ENCODE assay signal across 26 mouse cellular contexts in the genomic region with DNA sequence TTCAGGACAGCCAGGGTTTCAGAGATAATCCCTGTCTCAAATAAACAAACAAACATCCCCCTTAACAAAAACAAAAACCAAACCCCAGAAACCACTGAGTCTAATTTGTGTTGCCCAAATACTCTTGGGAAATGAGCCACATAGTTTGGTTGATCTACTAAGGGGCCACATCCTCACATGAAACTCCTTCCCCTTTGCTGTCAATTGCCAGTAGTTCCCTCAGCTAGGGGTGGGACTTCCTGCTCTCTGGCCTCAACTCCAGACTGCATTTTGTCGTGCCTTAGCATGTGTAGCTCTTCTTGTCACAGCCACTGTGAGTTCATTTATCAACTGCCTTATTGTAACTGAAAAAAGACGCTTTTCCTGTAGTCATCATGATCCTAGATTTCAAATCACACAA. TPM values are rescaled to one million over a fixed set of nuclear protein-coding genes. Genes with fewer than 3 reads are reported as not detected.
A peak's percentile ranks its signal among the peaks of the same experiment; 100 is the strongest.
DNase-seq lines count a peak whose midpoint lies in the region; ATAC-seq and TF ChIP-seq lines count a peak whose summit lies in the region.
"Had no signal": no experiment of that assay in that cellular context is flagged by ENCODE, and none has a peak within 500 bp of the region (broad histone marks: within the 10 kb centered on the region; RNA-seq: fewer than 3 reads in every experiment).

No protein-coding gene starts in this region.

- H3K9ac ChIP-seq in intestine, embryonic 14.5 days (ENCODE audit: low read length) = no peak overlapping the region
- H3K9ac ChIP-seq in intestine, postnatal 0 days (ENCODE audit: low read depth, low read length) = no peak overlapping the region
- H3K9ac ChIP-seq: embryonic facial prominence, embryonic 12.5 days; forebrain, embryonic 12.5 days; forebrain, postnatal 0 days; hindbrain, embryonic 12.5 days had no signal

- H3K9me3 ChIP-seq in intestine, embryonic 14.5 days (ENCODE audit: control insufficient read depth, low read length) = no peaks in the 10 kb centered on the region
- H3K9me3 ChIP-seq in intestine, postnatal 0 days (ENCODE audit: control insufficient read depth) = no peaks in the 10 kb centered on the region
- no peaks in the 10 kb centered on the region for H3K9me3 ChIP-seq in limb, embryonic 10.5 days (replicated peaks)
- H3K9me3 ChIP-seq: embryonic facial prominence, embryonic 12.5 days; forebrain, embryonic 12.5 days; G1E; heart, embryonic 10.5 days; hindbrain, embryonic 12.5 days had no signal

- H3K36me3 ChIP-seq in intestine, embryonic 14.5 days (ENCODE audit: control insufficient read depth, insufficient read depth, low read length) = no peaks in the 10 kb centered on the region
- H3K36me3 ChIP-seq in intestine, postnatal 0 days (ENCODE audit: control insufficient read depth, insufficient read depth) = no peaks in the 10 kb centered on the region
- no peaks in the 10 kb centered on the region for H3K36me3 ChIP-seq in limb, embryonic 10.5 days
- H3K36me3 ChIP-seq: embryonic facial prominence, embryonic 12.5 days; forebrain, embryonic 12.5 days; G1E; heart, embryonic 10.5 days; hindbrain, embryonic 12.5 days had no signal

- H3K4me2 ChIP-seq in intestine, embryonic 14.5 days (ENCODE audit: low read length) = no peak overlapping the region
- H3K4me2 ChIP-seq in intestine, postnatal 0 days (replicated peaks; ENCODE audit: low read depth) = no peak overlapping the region
- H3K4me2 ChIP-seq: embryonic facial prominence, embryonic 12.5 days; forebrain, embryonic 12.5 days; hindbrain, embryonic 12.5 days had no signal

- no peak overlapping the region for H3K4me3 ChIP-seq in intestine, embryonic 14.5 days (ENCODE audit: low read depth, low read length)
- H3K4me3 ChIP-seq in intestine, postnatal 0 days (ENCODE audit: low read depth, low read length) = no peak overlapping the region
- no peak overlapping the region for H3K4me3 ChIP-seq in limb, embryonic 10.5 days
- H3K4me3 ChIP-seq: embryonic facial prominence, embryonic 12.5 days; forebrain, embryonic 12.5 days; heart, embryonic 10.5 days; hindbrain, embryonic 12.5 days had no signal

- no peak overlapping the region for H3K27ac ChIP-seq in intestine, embryonic 14.5 days (ENCODE audit: low read depth)
- H3K27ac ChIP-seq in intestine, postnatal 0 days (ENCODE audit: low read depth, low read length) = no peak overlapping the region
- no peak overlapping the region for H3K27ac ChIP-seq in limb, embryonic 10.5 days
- H3K27ac ChIP-seq: embryonic facial prominence, embryonic 12.5 days; forebrain, embryonic 12.5 days; heart, embryonic 10.5 days; hindbrain, embryonic 12.5 days had no signal

- DNase-seq in intestine, embryonic 14.5 days (ENCODE audit: low spot score) = peak; percentile 18
- peak; percentile 11 for DNase-seq in ES-CJ7 (ENCODE audit: low read depth, low spot score)
- no peak for DNase-seq in right cerebral cortex, postnatal 25 days
- no peak for DNase-seq in limb, embryonic 10.5 days (ENCODE audit: low spot score)
- DNase-seq: adrenal gland, adult 2 months; adrenal gland, postnatal 25 days; cerebellum, adult 18-20 months; cerebellum, postnatal 10 days; embryo, embryonic 11 days; forebrain, postnatal 0 days; gastrocnemius, postnatal 14 days; heart, postnatal 10 days; heart, postnatal 4 days had no signal

- WGBS in intestine, embryonic 14.5 days = 55% methylated on average over 2 of the region's 2 CpGs
- 62% methylated on average over 2 of the region's 2 CpGs for WGBS in intestine, postnatal 0 days
- 71% methylated on average over 2 of the region's 2 CpGs for WGBS in limb, embryonic 10.5 days

- H3K4me1 ChIP-seq in intestine, embryonic 14.5 days (replicated peaks; ENCODE audit: control insufficient read depth, insufficient read depth, low read length) = no peaks in the 10 kb centered on the region
- H3K4me1 ChIP-seq in intestine, postnatal 0 days (replicated peaks; ENCODE audit: control insufficient read depth, insufficient read depth, low read length) = no peaks in the 10 kb centered on the region
- H3K4me1 ChIP-seq in limb, embryonic 10.5 days = no peaks in the 10 kb centered on the region
- H3K4me1 ChIP-seq: embryonic facial prominence, embryonic 12.5 days; forebrain, embryonic 12.5 days; heart, embryonic 10.5 days had no signal

- H3K27me3 ChIP-seq in intestine, embryonic 14.5 days (replicated peaks; ENCODE audit: control insufficient read depth, insufficient read depth, low read length) = no peaks in the 10 kb centered on the region
- H3K27me3 ChIP-seq in intestine, postnatal 0 days (replicated peaks; ENCODE audit: control insufficient read depth, insufficient read depth, low read length) = no peaks in the 10 kb centered on the region
- no peaks in the 10 kb centered on the region for H3K27me3 ChIP-seq in limb, embryonic 10.5 days (ENCODE audit: low read depth, poor library complexity, severe bottlenecking)
- H3K27me3 ChIP-seq: embryonic facial prominence, embryonic 12.5 days; forebrain, embryonic 12.5 days; hindbrain, embryonic 12.5 days had no signal

- no peak for ATAC-seq in intestine, embryonic 14.5 days (replicated peaks; ENCODE audit: low FRiP score, low TSS enrichment, low read depth)
- no peak for ATAC-seq in intestine, postnatal 0 days
- 0 out of 2 replicates have a peak, but pooled peaks have one; percentile 47 for ATAC-seq in common myeloid progenitor, adult 5-6 weeks (replicated peaks; ENCODE audit: low read depth, poor library complexity, severe bottlenecking)
- peak; percentile 81 for ATAC-seq in monocyte, adult 5-6 weeks (replicated peaks; ENCODE audit: insufficient number of reproducible peaks, low FRiP score, low TSS enrichment, poor library complexity, severe bottlenecking)
- ATAC-seq: forebrain, postnatal 0 days; hindbrain, embryonic 16.5 days; inflammation-experienced regulatory T-cells, adult 6 months had no signal

- TF ChIP-seq CTCF in intestine, postnatal 0 days (IDR thresholded peaks at IDR 0.05; ENCODE audit: low read depth) = no peak

RNA-seq across cellular contexts. Expression of a gene that starts 19.0 kb away (rescaled TPM):
- polyA plus RNA-seq in intestine, embryonic 14.5 days (2014; fragmentation: Nextera tagmentation; extraction: Ambion mirVana) = 0.31 and 0.47 TPM in 2 replicates
- 1.6 TPM in 2 replicates for polyA plus RNA-seq in intestine, postnatal 0 days (2015; fragmentation: Nextera tagmentation; extraction: Ambion mirVana)
- 3.0 and 4.1 TPM in 2 replicates for total RNA-seq in common myeloid progenitor, adult 5-6 weeks (2017)
- 189 to 316 TPM (median 230 TPM) in 3 replicates for total RNA-seq in monocyte, adult 5-6 weeks (2017)
- not detected in 2 replicates for polyA plus RNA-seq in limb, embryonic 10.5 days (2016; fragmentation: Nextera tagmentation; extraction: Ambion mirVana)
- polyA plus RNA-seq: embryonic facial prominence, embryonic 12.5 days; G1E had no signal

RNA-seq across cellular contexts. Expression of a gene that starts 43.9 kb away (rescaled TPM):
- 0.11 TPM in 1 of 2 replicates, not detected in the other for polyA plus RNA-seq in intestine, embryonic 14.5 days (2014; fragmentation: Nextera tagmentation; extraction: Ambion mirVana)
- polyA plus RNA-seq in intestine, postnatal 0 days (2015; fragmentation: Nextera tagmentation; extraction: Ambion mirVana) = not detected in 2 replicates
- total RNA-seq in common myeloid progenitor, adult 5-6 weeks (2017) = 0.34 TPM in 1 of 2 replicates, not detected in the other
- total RNA-seq in monocyte, adult 5-6 weeks (2017) = 2.1 to 7.5 TPM (median 5.6 TPM) in 3 replicates
- polyA plus RNA-seq in limb, embryonic 10.5 days (2016; fragmentation: Nextera tagmentation; extraction: Ambion mirVana) = not detected in 2 replicates
- total RNA-seq: adrenal gland, postnatal 25 days; G1E; gastrocnemius, postnatal 14 days; heart, postnatal 10 days had no signal
- polyA plus RNA-seq: embryonic facial prominence, embryonic 12.5 days; forebrain, embryonic 12.5 days; heart, embryonic 10.5 days; hindbrain, embryonic 12.5 days; hindbrain, embryonic 16.5 days had no signal

RNA-seq across cellular contexts. Expression of a gene that starts 47.8 kb away (rescaled TPM):
- polyA plus RNA-seq in intestine, embryonic 14.5 days (2014; fragmentation: Nextera tagmentation; extraction: Ambion mirVana) = 0.04 TPM in 1 of 2 replicates, not detected in the other
- polyA plus RNA-seq in intestine, postnatal 0 days (2015; fragmentation: Nextera tagmentation; extraction: Ambion mirVana) = not detected in 2 replicates
- total RNA-seq in common myeloid progenitor, adult 5-6 weeks (2017) = not detected in 2 replicates
- total RNA-seq in monocyte, adult 5-6 weeks (2017) = 33.7 to 34.7 TPM in 2 of 3 replicates, not detected in the other
- not detected in 2 replicates for polyA plus RNA-seq in limb, embryonic 10.5 days (2016; fragmentation: Nextera tagmentation; extraction: Ambion mirVana)
- total RNA-seq: adrenal gland, adult 2 months; adrenal gland, postnatal 25 days; forebrain, postnatal 0 days; G1E; gastrocnemius, adult 18-20 months; gastrocnemius, postnatal 14 days; heart, postnatal 10 days; heart, postnatal 4 days had no signal
- polyA plus RNA-seq: adrenal gland, adult 2 months; embryonic facial prominence, embryonic 12.5 days; forebrain, embryonic 12.5 days; forebrain, postnatal 0 days; G1E; gonadal fat pad, adult 2 months; heart, embryonic 10.5 days; heart, embryonic 14.5 days; hindbrain, embryonic 12.5 days; hindbrain, embryonic 16.5 days had no signal

RNA-seq across cellular contexts. Expression of a gene that starts 47.9 kb away (rescaled TPM):
- polyA plus RNA-seq in intestine, embryonic 14.5 days (2014; fragmentation: Nextera tagmentation; extraction: Ambion mirVana) = 0.94 and 1.7 TPM in 2 replicates
- 0.70 and 0.88 TPM in 2 replicates for polyA plus RNA-seq in intestine, postnatal 0 days (2015; fragmentation: Nextera tagmentation; extraction: Ambion mirVana)
- 10.8 and 12.8 TPM in 2 replicates for total RNA-seq in common myeloid progenitor, adult 5-6 weeks (2017)
- total RNA-seq in monocyte, adult 5-6 weeks (2017) = 419 to 520 TPM (median 447 TPM) in 3 replicates
- 0.28 and 0.40 TPM in 2 replicates for polyA plus RNA-seq in limb, embryonic 10.5 days (2016; fragmentation: Nextera tagmentation; extraction: Ambion mirVana)

Comparison
In these comparisons a context has a peak if more than half of its experiments do, and no peak if none do; other contexts are left out.
1. ATAC-seq: peak in common myeloid progenitor, adult 5-6 weeks (single experiment) and monocyte, adult 5-6 weeks (single experiment); none in intestine, embryonic 14.5 days (single experiment) and intestine, postnatal 0 days (single experiment).
2. DNase-seq: peak in intestine, embryonic 14.5 days (single experiment) and ES-CJ7 (single experiment); none in right cerebral cortex, postnatal 25 days (single experiment) and limb, embryonic 10.5 days (single experiment).